Mouse (Mus musculus) heart, embryonic 10.5 days (tissue): ENCODE measurements around the gene Atraid. TPM values are rescaled to one million over a fixed set of nuclear protein-coding genes. Genes with fewer than 3 reads are reported as not detected.
"Not testable (repeated sequence)": the region's sequence is repeated elsewhere in the genome, so short reads cannot be mapped to it uniquely, and the experiment has no call there.

Source experiments
- DNase-seq: peaks from one replicate; pipeline ENCODE4 v3.0.0-alpha.2; 2017; ENCODE audit warnings: low spot score
- H3K27ac ChIP-seq: fragments of 300-500 bp; sonication (generic); 2 replicates; pipeline ENCODE4 v1.5.1; 2016; ENCODE audit warnings: mild to moderate bottlenecking
- H3K27me3 ChIP-seq: fragments of 300-500 bp; sonication (generic); 2 replicates; pipeline ENCODE4 v1.6.1; 2016; ENCODE audit warnings: mild to moderate bottlenecking; ENCODE audit not compliant: poor library complexity, insufficient read depth, severe bottlenecking
- H3K36me3 ChIP-seq: fragments of 300-500 bp; sonication (generic); 2 replicates; pipeline ENCODE4 v1.6.1; 2016; ENCODE audit warnings: mild to moderate bottlenecking, moderate library complexity
- H3K4me1 ChIP-seq: fragments of 300-500 bp; sonication (generic); 2 replicates; pipeline ENCODE4 v1.6.1; 2016; ENCODE audit warnings: mild to moderate bottlenecking
- H3K4me3 ChIP-seq: fragments of 300-500 bp; sonication (generic); 2 replicates; pipeline ENCODE4 v1.5.1; 2016; ENCODE audit warnings: mild to moderate bottlenecking, moderate library complexity
- H3K9me3 ChIP-seq: fragments of 300-500 bp; sonication (generic); 2 replicates; pipeline ENCODE4 v1.6.1; 2016; ENCODE audit warnings: mild to moderate bottlenecking, moderate library complexity
- WGBS: fragments of 180-500 bp; shearing (Covaris S2); methylation state at CpG from one replicate; pipeline ENCODE4 v1.1.7; 2016; 5-methylcytosine and 5-hydroxymethylcytosine counted together
- polyA plus RNA-seq: library from polyadenylated mRNA; unstranded; fragments of >200 nt; fragmentation: Nextera tagmentation; extraction: Ambion mirVana; gene quantifications from 2 replicates; pipeline ENCODE4 v1.2.1, GENCODE M21; 2016

Atraid gene
- polyA plus RNA-seq, 1 experiment from 2014 or later, result 79.7 TPM

DNA sequence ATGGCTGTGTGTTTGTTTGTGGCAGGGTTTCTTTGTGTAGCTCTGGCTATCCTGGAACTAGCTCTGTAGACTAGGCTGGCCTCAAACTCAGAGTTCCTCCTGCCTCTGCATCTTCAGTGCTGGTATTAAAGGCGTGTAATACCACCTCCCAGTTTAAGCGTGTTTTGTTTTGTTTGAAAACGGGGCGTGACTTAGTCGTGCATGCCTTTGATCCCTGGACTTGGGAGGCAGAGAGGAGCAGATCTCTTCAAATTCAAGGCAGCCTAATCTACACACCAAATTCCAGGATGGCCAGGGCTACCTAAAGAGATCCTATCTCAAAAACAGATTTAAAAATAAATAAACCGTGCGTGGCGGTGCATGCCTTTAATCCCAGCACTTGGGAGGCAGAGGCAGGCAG lies 16.6 kb upstream of the Atraid start:
- no peaks in the 10 kb centered on the region for H3K9me3 ChIP-seq
- no peaks in the 10 kb centered on the region for H3K27me3 ChIP-seq
- H3K27ac ChIP-seq, result no peak overlapping the region
- WGBS, result 83% methylated on average over 8 of the region's 8 CpGs
- H3K36me3 ChIP-seq, result no peaks in the 10 kb centered on the region
- no peak for DNase-seq
- H3K4me3 ChIP-seq, result no peak overlapping the region
- H3K4me1 ChIP-seq, result peaks cover 4% of the 10 kb centered on the region; the same call in 1 of the 2 replicates

DNA sequence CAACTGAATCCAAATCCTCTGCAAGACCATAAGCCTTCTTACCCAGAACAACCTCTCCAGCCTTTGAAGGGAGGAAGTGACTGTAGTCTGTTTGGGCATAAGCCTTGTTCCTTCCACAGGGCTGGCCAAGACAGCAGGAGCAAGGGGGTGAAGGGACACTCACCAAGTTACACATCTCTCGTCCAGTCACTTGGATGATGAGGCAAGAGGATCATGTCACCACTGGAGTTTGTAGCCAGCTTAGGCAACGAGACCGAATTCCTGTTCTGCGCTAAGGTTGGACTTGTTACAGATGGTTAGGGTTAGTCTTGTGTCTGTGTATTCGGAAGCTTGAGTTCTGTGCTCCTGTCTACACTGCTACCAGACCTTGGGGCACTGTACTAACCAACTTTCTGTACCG lies 13.4 kb upstream of the Atraid start:
- no peaks in the 10 kb centered on the region for H3K9me3 ChIP-seq
- H3K27me3 ChIP-seq, result no peaks in the 10 kb centered on the region
- H3K27ac ChIP-seq, result no peak overlapping the region
- H3K36me3 ChIP-seq, result peaks cover 25% of the 10 kb centered on the region
- peaks cover 13% of the 10 kb centered on the region for H3K4me1 ChIP-seq
- H3K4me3 ChIP-seq, result no peak overlapping the region
- no peak for DNase-seq
- 89% methylated on average over 6 of the region's 6 CpGs for WGBS

- H3K27ac ChIP-seq, H3K4me3 ChIP-seq, H3K9me3 ChIP-seq, H3K27me3 ChIP-seq, DNase-seq: not testable (repeated sequence)
- H3K36me3 ChIP-seq, result peaks cover 35% of the 10 kb centered on the region
- H3K4me1 ChIP-seq, result peaks cover 13% of the 10 kb centered on the region
- 83% methylated on average over 11 of the region's 11 CpGs for WGBS
These were observed 11.6 kb upstream of the Atraid start for GRCm38 (mm10) chr5:31036556-31036955.

DNA sequence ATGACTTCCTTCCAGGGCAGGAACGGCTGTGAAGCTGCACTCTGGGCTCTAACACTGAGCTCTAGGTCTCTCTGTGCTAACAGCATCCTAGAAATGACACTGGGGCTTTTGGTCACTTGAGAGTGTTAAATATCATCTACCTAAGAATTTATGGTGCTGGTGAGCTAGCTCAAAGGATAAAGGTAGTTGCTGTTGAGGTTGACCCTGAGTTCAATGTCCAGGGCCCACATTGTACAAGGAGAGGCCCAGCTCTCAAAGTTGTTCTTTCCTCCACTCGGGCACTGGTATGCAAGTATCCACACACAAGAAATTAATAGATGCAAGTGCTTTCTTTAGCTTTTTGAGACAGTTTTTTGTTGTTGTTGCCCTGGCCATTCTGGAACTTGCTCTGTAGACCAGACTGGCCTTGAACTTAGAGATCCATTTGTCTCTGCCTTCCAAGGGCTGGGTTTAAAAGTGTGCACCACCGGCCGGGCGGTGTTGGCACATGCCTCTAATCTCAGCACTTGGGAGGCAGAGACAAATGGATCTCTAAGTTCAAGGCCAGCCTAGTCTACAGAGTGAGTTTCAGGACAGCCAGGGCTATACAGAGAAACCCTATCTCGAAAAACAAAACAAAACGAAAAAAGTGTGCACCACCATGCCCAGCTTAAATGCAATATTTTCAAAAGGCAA lies 9.8 kb upstream of the Atraid start:
- Histone ChIP-seq H3K27ac (no peak overlapping the region), H3K4me1 (peaks cover 13% of the 10 kb centered on the region), H3K27me3 (no peaks in the 10 kb centered on the region), H3K36me3 (peaks cover 53% of the 10 kb centered on the region), H3K4me3 (no peak overlapping the region), H3K9me3 (no peaks in the 10 kb centered on the region)
- WGBS, result 93% methylated on average over 7 of the region's 7 CpGs
- no peak for DNase-seq

GRCm38 (mm10) chr5:31046416-31046815 lies 1.7 kb upstream of the Atraid start:
- Histone ChIP-seq H3K4me3 (no peak overlapping the region), H3K36me3 (peaks cover 25% of the 10 kb centered on the region), H3K9me3 (no peaks in the 10 kb centered on the region), H3K4me1 (no peaks in the 10 kb centered on the region), H3K27ac (no peak overlapping the region), H3K27me3 (no peaks in the 10 kb centered on the region)
- 93% methylated on average over 6 of the region's 6 CpGs for WGBS
- DNase-seq, result no peak

DNA sequence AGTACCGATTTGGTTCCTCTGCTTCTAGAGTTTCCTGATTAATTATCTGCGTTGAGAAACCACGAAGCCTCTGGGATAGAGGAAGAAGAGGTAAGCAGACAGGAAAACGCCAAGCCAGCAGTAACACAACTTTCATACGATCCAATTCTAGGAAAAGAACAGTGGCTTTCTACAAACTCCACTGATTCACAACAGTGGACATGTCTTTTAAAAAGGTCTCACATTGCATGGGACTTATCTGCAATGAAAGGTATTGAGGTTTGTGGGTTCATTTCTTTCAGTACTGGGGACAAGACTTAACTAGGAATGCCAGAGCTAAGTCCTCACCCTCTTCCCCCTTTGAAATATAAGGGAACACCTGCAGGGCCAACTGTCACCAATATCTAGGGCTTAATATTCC lies 1.0 kb upstream of the Atraid start:
- 72% methylated on average over 5 of the region's 5 CpGs for WGBS
- Histone ChIP-seq H3K4me3 (peak overlapping the region; percentile 70), H3K27ac (peak overlapping the region; percentile 97), H3K9me3 (no peaks in the 10 kb centered on the region), H3K36me3 (peaks cover 19% of the 10 kb centered on the region), H3K4me1 (no peaks in the 10 kb centered on the region), H3K27me3 (no peaks in the 10 kb centered on the region)
- no peak for DNase-seq

DNA sequence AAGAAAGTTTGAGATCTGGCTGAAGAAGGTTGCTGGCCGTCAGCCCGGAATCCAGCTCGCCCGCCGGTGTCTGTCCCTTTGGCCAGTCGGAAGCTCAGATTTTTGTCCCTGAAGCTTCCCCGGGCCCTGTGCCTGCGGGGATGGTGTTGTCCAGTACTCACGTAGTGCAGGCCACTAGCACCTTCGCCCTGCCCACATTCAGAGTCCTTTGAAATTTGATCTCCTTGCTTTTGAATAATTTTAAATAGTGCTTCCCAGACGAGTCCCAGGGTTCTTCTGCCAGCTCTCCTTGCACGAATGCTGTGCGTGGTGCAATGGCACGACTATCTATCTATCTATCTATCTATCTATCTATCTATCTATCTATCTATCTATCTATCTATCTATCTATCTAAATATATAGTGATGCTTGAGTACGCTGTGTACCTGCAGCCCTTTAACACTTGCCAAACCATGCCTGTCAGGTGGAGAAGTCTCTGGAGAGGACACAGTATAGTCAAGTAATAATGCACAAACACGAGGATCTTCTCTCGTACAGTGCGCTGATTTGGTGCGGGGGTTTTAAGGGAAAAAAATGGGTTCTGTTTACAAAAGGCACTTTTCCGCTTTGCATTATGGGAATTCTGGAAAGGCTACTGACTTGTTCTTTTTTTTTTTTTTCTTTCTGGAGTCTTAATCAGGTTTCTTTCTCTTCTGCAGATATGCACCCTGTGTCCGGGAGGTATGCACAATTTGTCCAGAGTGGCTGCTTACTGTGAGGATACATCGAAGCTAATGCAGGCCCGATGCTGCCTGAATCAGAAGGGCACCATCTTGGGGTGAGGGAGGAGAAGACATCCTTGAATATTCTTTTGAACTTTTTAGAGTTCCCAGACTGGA lies 890 bp downstream of the Atraid start, which contains the start of gene Slc5a6:
TSS of gene Slc5a6 (minus strand) at position 162 of the 879 bp plus-strand sequence.
- Histone ChIP-seq H3K4me3 (peak within 1 kb of the TSS; percentile 70), H3K27ac (peak within 1 kb of the TSS; percentile 97), H3K36me3 (peaks cover 11% of the 10 kb centered on the region), H3K9me3 (no peaks in the 10 kb centered on the region), H3K4me1 (peaks cover 3% of the 10 kb centered on the region; the same call in 1 of the 2 replicates), H3K27me3 (no peaks in the 10 kb centered on the region)
- under 1% methylated on average over 23 of the region's 23 CpGs for WGBS
- no peak for DNase-seq

GRCm38 (mm10) chr5:31050427-31050826 lies 2.3 kb downstream of the Atraid start:
- Histone ChIP-seq H3K4me3 (no peak overlapping the region), H3K4me1 (peaks cover 8% of the 10 kb centered on the region; the same call in 1 of the 2 replicates), H3K27ac (no peak overlapping the region), H3K27me3 (no peaks in the 10 kb centered on the region), H3K9me3 (no peaks in the 10 kb centered on the region), H3K36me3 (peaks cover 11% of the 10 kb centered on the region)
- no peak for DNase-seq

GRCm38 (mm10) chr5:31053728-31054127 lies 5.6 kb downstream of the Atraid start:
- Histone ChIP-seq H3K36me3 (peaks cover 29% of the 10 kb centered on the region), H3K4me1 (peaks cover 15% of the 10 kb centered on the region; the same call in 1 of the 2 replicates), H3K4me3 (peak overlapping the region; percentile 84), H3K27ac (peak overlapping the region; percentile 93; the same call in 1 of the 2 replicates)
- not testable (repeated sequence) for DNase-seq, H3K27me3 ChIP-seq, H3K9me3 ChIP-seq
- 62% methylated on average over 4 of the region's 4 CpGs for whole genome bisulfite sequencing

DNA sequence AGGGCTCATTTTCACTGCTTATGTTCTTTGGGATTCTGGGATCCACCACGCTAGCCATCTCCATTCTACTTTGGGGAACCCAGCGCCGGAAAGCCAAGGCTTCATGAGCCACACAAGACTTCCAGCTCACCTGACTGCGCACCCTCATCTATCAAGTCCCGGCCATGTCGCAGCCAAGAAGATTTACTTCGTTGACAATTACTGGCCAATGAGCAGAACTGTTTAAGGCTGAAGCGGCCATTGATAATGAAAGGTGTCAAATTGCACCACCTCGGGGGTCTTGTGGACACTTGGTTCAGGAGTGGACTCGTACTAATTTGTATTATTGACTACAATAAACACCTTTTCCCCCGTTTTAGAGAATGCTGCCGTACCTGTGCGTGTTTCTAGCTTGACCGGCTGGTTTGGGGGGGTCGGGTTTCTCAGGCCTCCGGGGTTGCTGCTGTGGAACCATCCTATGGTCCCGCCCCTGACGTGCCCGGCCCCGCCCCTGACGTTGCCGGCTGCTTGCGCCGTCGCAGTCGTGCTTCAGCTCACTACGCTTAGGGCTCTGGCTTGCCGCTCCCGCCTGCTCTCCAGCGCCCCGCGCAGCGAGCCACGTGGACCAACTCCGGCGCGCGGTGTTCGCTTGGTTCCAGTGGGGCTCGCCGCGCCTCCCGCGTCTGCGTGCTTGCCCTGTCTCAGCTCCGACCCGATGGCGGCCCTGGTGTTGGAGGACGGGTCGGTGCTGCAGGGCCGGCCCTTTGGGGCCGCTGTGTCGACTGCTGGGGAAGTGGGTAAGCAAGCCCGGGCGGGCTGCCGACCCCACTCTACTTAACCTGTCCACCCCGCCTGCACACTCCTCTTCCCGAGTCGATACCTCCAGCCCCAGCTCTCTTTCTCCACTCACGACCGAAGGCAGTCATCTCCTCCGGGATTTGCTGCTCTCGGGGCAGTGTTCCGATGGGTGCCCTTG lies 6.4 kb downstream of the Atraid start, which contains the start of gene Cad:
TSS of gene Cad (plus strand) at position 520 of the 955 bp plus-strand sequence.
- DNase-seq, result peak; percentile 97
- peaks cover 15% of the 10 kb centered on the region; the same call in 1 of the 2 replicates for H3K4me1 ChIP-seq
- no peaks in the 10 kb centered on the region for H3K27me3 ChIP-seq
- peaks cover 37% of the 10 kb centered on the region for H3K36me3 ChIP-seq
- peak within 1 kb of the TSS; percentile 93 for H3K27ac ChIP-seq
- no peaks in the 10 kb centered on the region for H3K9me3 ChIP-seq
- peak within 1 kb of the TSS; percentile 84 for H3K4me3 ChIP-seq
- under 1% methylated on average over 64 of the region's 64 CpGs for WGBS

DNA sequence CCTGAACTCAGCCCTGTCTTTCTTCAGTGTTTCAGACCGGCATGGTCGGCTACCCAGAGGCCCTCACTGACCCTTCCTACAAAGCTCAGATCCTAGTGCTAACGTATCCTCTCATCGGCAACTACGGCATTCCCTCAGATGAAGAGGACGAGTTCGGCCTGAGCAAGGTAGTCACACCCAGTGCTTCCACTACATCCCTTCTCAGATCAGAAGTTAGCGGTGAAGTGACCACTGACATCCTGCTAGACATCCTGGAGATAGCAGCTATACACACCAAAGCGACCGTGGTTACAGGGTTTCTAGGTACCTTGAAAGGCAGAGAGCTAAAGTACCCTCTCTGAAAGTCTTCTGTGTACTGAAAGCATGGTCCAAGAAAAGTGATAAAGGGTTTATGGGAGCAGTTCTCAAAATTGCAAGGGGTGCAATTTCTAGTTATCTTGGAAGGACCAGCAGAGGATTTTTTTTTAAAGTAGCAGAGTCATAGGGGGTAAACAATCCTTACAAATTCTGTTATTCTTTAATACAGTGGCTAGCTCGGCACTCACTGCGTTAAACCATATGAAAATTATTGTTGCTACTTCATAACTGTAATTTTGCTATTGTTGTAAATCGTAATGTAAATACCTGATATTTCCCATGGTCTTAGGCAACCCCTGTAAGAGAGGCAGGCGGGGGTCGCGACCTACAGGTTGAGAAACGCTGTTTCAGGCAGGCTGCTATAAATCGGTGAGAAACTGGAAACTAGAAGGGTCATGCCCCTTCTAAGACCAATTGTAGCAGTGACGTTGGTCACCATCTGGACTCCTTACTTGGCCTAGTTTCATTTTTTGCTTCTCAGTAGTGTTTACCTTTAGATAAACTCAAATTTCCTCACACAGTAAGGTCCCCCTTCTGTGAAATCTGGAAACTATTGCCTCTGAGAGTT lies 7.4 kb downstream of the Atraid start:
- H3K9me3 ChIP-seq, result no peaks in the 10 kb centered on the region
- H3K27ac ChIP-seq, result peak overlapping the region; percentile 93
- no peaks in the 10 kb centered on the region for H3K27me3 ChIP-seq
- 23% methylated on average over 19 of the region's 19 CpGs for WGBS
- DNase-seq, result peak; percentile 84
- H3K4me1 ChIP-seq, result peaks cover 15% of the 10 kb centered on the region; the same call in 1 of the 2 replicates
- peak overlapping the region; percentile 84 for H3K4me3 ChIP-seq
- H3K36me3 ChIP-seq, result peaks cover 46% of the 10 kb centered on the region
